29 mouse cellular contexts compared by ENCODE assay signal in the genomic region with DNA sequence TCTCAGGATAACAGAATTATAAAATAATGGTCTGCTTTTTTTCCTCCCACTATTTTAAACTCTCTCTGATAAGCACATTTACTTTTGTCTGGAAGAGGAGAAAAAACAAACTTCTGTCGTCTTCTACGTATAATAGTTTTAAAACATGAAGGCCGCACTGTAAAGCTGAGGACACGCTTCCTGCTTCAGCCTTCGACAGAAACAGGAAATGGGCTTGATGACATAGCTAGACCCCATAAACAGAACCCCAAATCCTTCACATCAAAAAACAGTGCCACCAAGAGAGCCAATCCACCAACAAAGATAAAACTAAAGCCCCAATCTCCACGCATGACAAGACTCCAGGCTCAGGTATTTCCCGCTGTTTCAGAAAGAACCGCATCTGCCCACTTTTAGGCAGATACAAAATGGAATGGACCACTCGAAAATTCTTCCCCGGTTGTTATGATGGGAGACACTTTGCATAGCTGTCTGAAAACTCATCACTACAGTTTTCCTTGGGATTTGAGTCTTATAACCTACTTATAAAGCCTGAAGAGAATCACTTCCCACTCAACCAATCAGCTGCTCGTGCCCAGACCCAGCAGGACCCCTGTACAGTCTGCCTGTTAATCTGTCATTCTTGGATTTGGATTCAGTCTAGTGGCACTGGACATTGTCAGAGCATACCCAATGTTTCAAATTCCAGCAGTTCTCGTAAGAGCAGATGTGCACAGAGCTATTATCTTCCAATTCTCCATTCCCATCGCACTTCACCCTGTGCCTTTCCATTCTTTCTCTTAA. TPM values are rescaled to one million over a fixed set of nuclear protein-coding genes. Genes with fewer than 3 reads are reported as not detected.
DNase-seq lines count a peak whose midpoint lies in the region; ATAC-seq and TF ChIP-seq lines count a peak whose summit lies in the region.
"Had no signal": no experiment of that assay in that cellular context is flagged by ENCODE, and none has a peak within 500 bp of the region (broad histone marks: within the 10 kb centered on the region; RNA-seq: fewer than 3 reads in every experiment).

No protein-coding gene starts in this region.

- DNase-seq in spleen, adult 2 months (ENCODE audit: low read depth in 1 of 2, low spot score in 2 of 2) = no peak
- no peak for DNase-seq in spleen, postnatal 4 days (ENCODE audit: low spot score in 2 of 2)
- peak; percentile 62 for DNase-seq in T-cell, adult 2 months (ENCODE audit: low spot score)
- DNase-seq in induced T-regulatory cell, adult 2 months (ENCODE audit: low read depth) = peak; percentile 70
- DNase-seq in gastrocnemius, postnatal 4 days (ENCODE audit: low spot score in 2 of 2) = no peak
- no peak for DNase-seq in hindbrain, postnatal 0 days (ENCODE audit: low spot score)
- DNase-seq: adrenal gland, adult 2 months; adrenal gland, postnatal 36 days; cerebellum, adult 18-20 months; cerebellum, postnatal 36 days; gastrocnemius, postnatal 36 days; heart, postnatal 14 days; kidney, adult 8-10 months; liver, postnatal 0 days; lung, postnatal 36 days; retina, postnatal 1 day; right cerebral cortex, postnatal 14 days; thymus, postnatal 25 days had no signal

- 74% methylated on average over 13 of the region's 13 CpGs for WGBS in spleen, adult 2 months
- WGBS in hindbrain, postnatal 0 days = 90% methylated on average over 13 of the region's 13 CpGs
- 94% methylated on average over 13 of the region's 13 CpGs for WGBS in neural tube, embryonic 15.5 days

- H3K9ac ChIP-seq in hindbrain, postnatal 0 days (replicated peaks; ENCODE audit: low read length) = no peak overlapping the region
- H3K9ac ChIP-seq in neural tube, embryonic 15.5 days (replicated peaks) = no peak overlapping the region
- H3K9ac ChIP-seq: embryonic facial prominence, embryonic 15.5 days; forebrain, embryonic 12.5 days; hindbrain, embryonic 15.5 days; limb, embryonic 12.5 days; liver, postnatal 0 days; midbrain, embryonic 13.5 days had no signal

- TF ChIP-seq CTCF in spleen, adult 2 months (IDR thresholded peaks at IDR 0.05; ENCODE audit: extremely low read depth, insufficient read depth, insufficient read length, insufficient replicate concordance) = no peak
- no peak for TF ChIP-seq CTCF in hindbrain, postnatal 0 days (IDR thresholded peaks at IDR 0.05; ENCODE audit: low read depth)

- no peaks in the 10 kb centered on the region for H3K36me3 ChIP-seq in spleen, adult 2 months (ENCODE audit: control insufficient read depth, insufficient read depth, low read length)
- H3K36me3 ChIP-seq in hindbrain, postnatal 0 days (ENCODE audit: insufficient read depth, low read length) = no peaks in the 10 kb centered on the region
- H3K36me3 ChIP-seq in neural tube, embryonic 15.5 days = no peaks in the 10 kb centered on the region
- H3K36me3 ChIP-seq: embryonic facial prominence, embryonic 10.5 days; embryonic facial prominence, embryonic 15.5 days; forebrain, embryonic 12.5 days; hindbrain, embryonic 10.5 days; hindbrain, embryonic 15.5 days; limb, embryonic 12.5 days; midbrain, embryonic 13.5 days had no signal

- H3K27ac ChIP-seq in spleen, adult 2 months (ENCODE audit: insufficient read depth, low read length) = 0 out of 2 replicates have a peak overlapping the region, but pooled peaks have one; percentile 5
- H3K27ac ChIP-seq in hindbrain, postnatal 0 days = no peak overlapping the region
- H3K27ac ChIP-seq in neural tube, embryonic 15.5 days (replicated peaks) = no peak overlapping the region
- H3K27ac ChIP-seq: embryonic facial prominence, embryonic 10.5 days; embryonic facial prominence, embryonic 15.5 days; forebrain, embryonic 12.5 days; hindbrain, embryonic 10.5 days; hindbrain, embryonic 15.5 days; kidney, postnatal 0 days; limb, embryonic 12.5 days; midbrain, embryonic 13.5 days had no signal

- no peak for TF ChIP-seq POLR2A in spleen, adult 2 months (IDR thresholded peaks at IDR 0.05; ENCODE audit: low read depth, low read length)

- H3K27me3 ChIP-seq in spleen, adult 2 months (ENCODE audit: control insufficient read depth, insufficient read depth, low read length) = no peaks in the 10 kb centered on the region
- H3K27me3 ChIP-seq in hindbrain, postnatal 0 days (ENCODE audit: insufficient read depth, low read length) = no peaks in the 10 kb centered on the region
- no peaks in the 10 kb centered on the region for H3K27me3 ChIP-seq in neural tube, embryonic 15.5 days (replicated peaks)
- H3K27me3 ChIP-seq: embryonic facial prominence, embryonic 15.5 days; forebrain, embryonic 12.5 days; hindbrain, embryonic 15.5 days; limb, embryonic 12.5 days; megakaryocyte, embryonic 14.5 days; midbrain, embryonic 13.5 days had no signal

- peaks cover 20% of the 10 kb centered on the region for H3K4me1 ChIP-seq in spleen, adult 2 months (ENCODE audit: control insufficient read depth, insufficient read depth, insufficient read length)
- no peaks in the 10 kb centered on the region for H3K4me1 ChIP-seq in hindbrain, postnatal 0 days (ENCODE audit: insufficient read depth, low read length)
- 0 out of 2 replicates have a peak, but pooled peaks cover 3% of the 10 kb centered on the region for H3K4me1 ChIP-seq in neural tube, embryonic 15.5 days
- H3K4me1 ChIP-seq: forebrain, embryonic 12.5 days; hindbrain, embryonic 10.5 days; midbrain, embryonic 13.5 days had no signal

- no peak for ATAC-seq in hindbrain, postnatal 0 days
- ATAC-seq in neural tube, embryonic 15.5 days (ENCODE audit: low FRiP score) = no peak
- ATAC-seq: intestine, embryonic 16.5 days; liver, postnatal 0 days; midbrain, embryonic 13.5 days had no signal

- H3K4me2 ChIP-seq in hindbrain, postnatal 0 days (ENCODE audit: low read depth, low read length) = no peak overlapping the region
- no peak overlapping the region for H3K4me2 ChIP-seq in neural tube, embryonic 15.5 days
- H3K4me2 ChIP-seq: embryonic facial prominence, embryonic 15.5 days; forebrain, embryonic 12.5 days; hindbrain, embryonic 15.5 days; limb, embryonic 12.5 days; midbrain, embryonic 13.5 days had no signal

- H3K9me3 ChIP-seq in hindbrain, postnatal 0 days (ENCODE audit: low read length) = no peaks in the 10 kb centered on the region
- H3K9me3 ChIP-seq in neural tube, embryonic 15.5 days (replicated peaks) = no peaks in the 10 kb centered on the region
- H3K9me3 ChIP-seq: embryonic facial prominence, embryonic 10.5 days; embryonic facial prominence, embryonic 15.5 days; forebrain, embryonic 12.5 days; hindbrain, embryonic 10.5 days; hindbrain, embryonic 15.5 days; limb, embryonic 12.5 days; megakaryocyte, embryonic 14.5 days; midbrain, embryonic 13.5 days had no signal

- H3K4me3 ChIP-seq in spleen, adult 2 months (ENCODE audit: extremely low read depth, insufficient read depth, insufficient read length) = no peak overlapping the region
- H3K4me3 ChIP-seq in hindbrain, postnatal 0 days (ENCODE audit: low read length) = no peak overlapping the region
- no peak overlapping the region for H3K4me3 ChIP-seq in neural tube, embryonic 15.5 days (replicated peaks)
- H3K4me3 ChIP-seq: embryonic facial prominence, embryonic 10.5 days; embryonic facial prominence, embryonic 15.5 days; forebrain, embryonic 12.5 days; hindbrain, embryonic 10.5 days; hindbrain, embryonic 15.5 days; limb, embryonic 12.5 days; megakaryocyte, embryonic 14.5 days; midbrain, embryonic 13.5 days had no signal

RNA-seq across cellular contexts. Expression of a gene that starts 59.0 kb away (rescaled TPM):
- polyA plus RNA-seq in spleen, adult 2 months (2012; rRNA removed) = 2.0 and 2.4 TPM in 2 replicates
- total RNA-seq in gastrocnemius, postnatal 4 days (2021) = 10 to 100 TPM in 1 of 2 experiments, 1 to 10 TPM in 1; 9.1 to 10.5 TPM
- total RNA-seq in hindbrain, postnatal 0 days (2014; rRNA removed) = 3.9 and 15.8 TPM in 2 replicates
- polyA plus RNA-seq in hindbrain, postnatal 0 days (2015; fragmentation: Nextera tagmentation; extraction: Ambion mirVana) = 0.82 and 0.85 TPM in 2 replicates
- polyA plus RNA-seq in neural tube, embryonic 15.5 days (2015; fragmentation: Nextera tagmentation; extraction: Ambion mirVana) = 1.1 and 1.2 TPM in 2 replicates

Comparison
In these comparisons a context has a peak if more than half of its experiments do, and no peak if none do; other contexts are left out.
1. DNase-seq: peak in T-cell, adult 2 months (single experiment) and induced T-regulatory cell, adult 2 months (single experiment); none in spleen, adult 2 months (0 of 2), spleen, postnatal 4 days (0 of 2), gastrocnemius, postnatal 4 days (0 of 2) and hindbrain, postnatal 0 days (single experiment).